Mouse (Mus musculus) WW6 (cell line): ENCODE data around the gene Ltb4r1.

Experiments used
- DNase-seq: peaks from one replicate; pipeline ENCODE4 v3.0.0-alpha.2; 2013; ENCODE audit warnings: low read depth, low spot score

Ltb4r1 gene

DNA sequence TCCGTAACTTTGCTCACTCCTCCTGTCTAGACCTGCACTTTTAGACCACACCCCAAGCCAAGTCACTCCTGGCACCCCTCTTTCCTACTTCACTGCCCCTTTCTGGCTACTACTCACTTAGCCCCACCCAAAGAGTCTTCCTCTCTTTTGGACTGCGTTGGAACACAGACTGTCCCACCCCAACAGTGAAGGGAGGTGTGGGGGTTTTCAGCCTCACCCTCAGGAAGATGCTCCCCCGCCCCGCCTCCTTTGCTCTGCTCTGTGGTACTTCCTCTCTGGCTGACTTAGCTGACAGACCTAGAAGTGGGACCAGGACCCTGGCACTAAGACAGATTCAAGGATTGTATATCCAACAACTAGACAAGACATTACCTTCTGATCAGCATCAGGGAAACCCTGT lies at the start of gene Ltb4r1:
Gene Ltb4r1 (plus strand): TSS at position 267 of the 400 bp plus-strand sequence.
- no peak for DNase-seq

GRCm38 (mm10) chr14:55716271-55716670 lies 49.5 kb upstream of the Ltb4r1 start:
- no peak for DNase-seq

DNA sequence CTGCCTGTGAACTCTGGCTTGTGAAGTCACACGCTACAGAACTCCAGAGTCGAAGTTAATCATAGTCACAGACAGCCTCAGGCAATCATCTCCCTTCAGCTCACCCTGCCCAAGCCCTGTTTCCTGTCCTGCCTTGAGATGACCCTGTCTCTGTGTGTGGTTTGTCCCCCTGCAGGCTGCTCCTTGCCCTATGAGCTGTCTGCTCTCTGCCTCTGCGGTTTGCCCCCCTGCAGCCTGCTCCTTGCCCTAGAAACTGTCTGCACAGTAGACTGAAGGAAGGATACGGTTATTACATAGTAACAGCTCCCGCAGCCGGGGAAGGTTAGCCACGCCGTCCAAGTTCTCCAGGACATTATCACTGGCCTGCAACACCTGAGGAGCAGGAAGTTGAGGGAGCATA lies 48.9 kb upstream of the Ltb4r1 start:
- no peak for DNase-seq

DNA sequence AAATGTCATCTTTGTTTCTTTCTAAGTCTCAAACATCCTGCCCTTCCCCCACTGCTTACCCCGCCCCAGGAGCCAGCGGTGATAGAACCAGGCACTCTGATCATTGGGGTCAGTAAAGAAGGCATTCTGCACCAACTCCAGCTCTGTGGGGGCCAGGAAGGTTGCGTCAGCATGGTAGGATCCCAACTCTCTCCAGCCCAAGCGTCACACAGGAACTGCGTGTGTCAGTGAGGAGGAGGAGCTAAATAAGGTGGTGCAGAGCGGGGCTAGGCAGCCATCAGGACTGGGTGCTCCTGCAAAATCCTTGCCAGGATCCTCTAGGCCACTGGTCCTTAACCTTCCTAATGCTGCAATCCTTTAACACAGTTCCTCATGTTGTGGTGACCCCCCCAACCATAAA lies 46.0 kb upstream of the Ltb4r1 start:
- DNase-seq, result no peak

DNA sequence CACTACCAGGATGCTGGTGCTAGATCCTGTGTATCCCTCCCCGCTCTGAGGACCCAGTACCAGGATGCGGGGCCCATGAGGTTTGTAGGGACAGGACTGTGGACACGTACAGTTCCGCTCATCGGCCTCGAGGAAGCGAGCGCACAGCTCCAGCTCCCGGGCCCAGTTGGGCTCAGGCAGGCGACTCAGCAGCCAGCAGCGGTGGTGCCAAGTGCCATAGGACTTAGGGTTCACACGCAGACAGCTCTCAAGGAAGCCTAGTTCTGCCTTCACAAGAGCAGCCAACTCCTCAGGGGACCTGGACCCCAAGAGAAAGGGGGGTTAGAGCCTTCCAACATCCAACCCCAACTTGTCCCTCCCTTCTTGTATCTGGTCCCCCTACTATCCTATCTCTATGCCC lies 45.1 kb upstream of the Ltb4r1 start:
- DNase-seq, result no peak

DNA sequence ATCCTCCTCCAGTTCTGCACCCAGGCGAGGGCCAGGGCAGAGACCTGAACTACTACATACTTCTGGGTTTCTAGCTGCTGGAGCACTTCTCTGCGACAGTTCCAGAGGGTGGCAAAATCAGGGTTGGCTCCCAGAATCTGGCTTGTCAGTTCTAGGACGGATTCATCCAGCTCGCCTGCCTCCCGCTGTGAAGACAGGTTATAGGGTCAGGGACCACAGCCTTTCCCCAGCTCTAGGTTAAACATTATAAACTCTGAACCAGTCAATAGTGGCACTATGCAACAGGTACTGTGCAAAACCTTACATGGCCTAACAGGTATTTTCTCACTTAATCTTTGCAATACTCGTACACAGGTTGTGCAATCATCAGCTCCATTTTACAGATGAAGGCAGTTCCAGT lies 44.7 kb upstream of the Ltb4r1 start:
- DNase-seq, result no peak

DNA sequence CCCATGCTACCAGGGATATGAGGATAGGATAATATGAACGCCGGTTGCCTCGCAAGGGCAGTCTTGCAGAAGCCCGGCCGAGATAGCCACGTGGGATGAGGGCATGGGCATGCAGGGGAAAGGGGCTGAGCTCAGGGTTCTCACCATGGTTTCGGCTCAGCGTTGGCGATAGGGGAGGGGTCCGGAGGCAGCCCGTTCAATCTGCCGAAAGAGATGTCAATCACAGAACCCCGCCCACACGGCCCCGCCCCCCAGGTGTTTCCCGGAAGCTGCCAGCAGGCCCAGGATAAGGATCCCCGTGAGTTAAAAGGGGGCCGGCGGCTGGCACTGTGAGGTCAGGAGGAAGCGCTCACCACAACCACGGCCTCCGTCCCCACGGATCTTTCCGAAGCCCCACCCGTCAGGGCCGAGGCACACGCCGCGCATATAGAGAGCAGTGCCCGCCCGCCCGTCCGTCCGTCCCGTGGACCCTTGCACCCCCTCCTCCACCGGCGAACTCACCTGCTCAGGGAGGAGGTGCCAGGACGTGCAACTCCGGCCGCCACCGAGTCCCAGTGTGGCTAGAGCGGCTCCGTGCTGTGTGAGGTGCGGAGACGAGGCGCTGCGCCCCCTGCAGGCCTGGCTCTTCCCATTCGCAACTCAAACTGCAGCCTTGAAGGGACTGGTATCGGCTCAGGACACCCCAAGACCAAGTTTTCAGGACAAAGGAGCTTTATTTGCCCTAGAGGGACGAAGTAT lies 43.9 kb upstream of the Ltb4r1 start, which contains the start of gene Rabggta:
Gene Rabggta (minus strand): TSS at position 564 of the 738 bp plus-strand sequence.
- DNase-seq, result peak; percentile 90

GRCm38 (mm10) chr14:55722438-55722945 lies 43.3 kb upstream of the Ltb4r1 start:
- no peak for DNase-seq

DNA sequence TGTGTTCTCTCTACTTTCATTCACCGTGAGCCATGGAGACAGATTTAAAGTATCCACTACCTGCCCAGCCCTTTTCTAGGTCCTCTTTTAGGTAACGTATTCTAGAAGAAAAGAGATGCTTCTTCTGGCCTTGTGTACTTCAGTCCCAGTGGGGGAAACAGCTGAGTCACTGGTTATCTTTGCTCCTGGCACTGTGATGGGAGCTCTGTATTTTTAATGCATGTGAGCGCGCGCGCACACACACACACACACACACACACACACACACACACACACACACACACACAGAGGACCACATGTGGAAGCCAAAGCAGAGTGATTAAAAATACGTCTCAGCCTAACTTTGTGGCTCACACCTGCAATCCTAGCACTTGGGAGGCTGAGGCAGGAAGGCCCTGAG lies 42.3 kb upstream of the Ltb4r1 start:
- DNase-seq, result no peak

DNA sequence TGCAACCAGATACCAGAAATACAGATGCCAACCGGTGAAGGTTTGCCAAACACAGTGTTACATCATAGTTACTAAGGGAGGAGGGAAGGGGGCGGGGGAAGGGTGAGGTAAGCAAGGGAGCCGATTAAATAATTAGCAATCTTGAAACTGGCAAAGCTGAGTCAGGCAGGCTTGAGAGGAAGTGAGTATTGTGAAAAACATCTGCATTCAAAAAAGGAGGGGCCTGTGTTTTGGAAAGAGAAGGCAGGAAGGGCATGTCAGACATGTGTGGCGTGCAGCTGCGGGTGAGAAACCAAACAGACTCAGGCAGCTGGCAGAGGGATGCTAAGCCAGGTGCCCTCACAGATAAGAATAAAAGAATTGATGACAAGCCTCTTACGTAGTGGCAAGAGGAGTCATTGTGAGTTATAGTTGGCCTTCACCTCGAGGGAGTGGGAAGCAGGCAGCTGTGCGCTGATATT lies 41.3 kb upstream of the Ltb4r1 start:
- DNase-seq, result no peak

DNA sequence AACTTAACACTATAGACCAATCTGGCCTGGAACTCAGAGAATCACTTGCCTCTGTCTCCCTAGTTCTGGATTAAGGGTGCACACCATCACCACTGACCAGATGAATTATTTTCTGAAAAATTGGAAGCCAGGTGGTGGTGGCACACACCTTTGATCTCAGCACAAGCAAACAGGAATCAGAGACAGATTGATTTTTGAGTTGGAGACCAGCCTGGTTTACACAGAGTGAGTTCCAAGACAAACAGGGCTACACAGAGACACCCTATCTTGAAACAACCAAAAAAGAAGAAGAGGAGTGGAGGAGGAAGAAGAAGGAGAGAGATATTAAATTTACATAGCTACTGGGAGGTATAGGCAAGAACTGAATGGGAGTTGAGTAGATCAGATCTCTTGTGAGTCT lies 39.5 kb upstream of the Ltb4r1 start:
- DNase-seq, result no peak

- DNase-seq, result no peak
Observed at GRCm38 (mm10) chr14:55727889-55728685, 37.7 kb upstream of the Ltb4r1 start.

- no peak for DNase-seq
Observed at GRCm38 (mm10) chr14:55730116-55730515, 35.6 kb upstream of the Ltb4r1 start.

GRCm38 (mm10) chr14:55730531-55731032 lies 35.2 kb upstream of the Ltb4r1 start:
- DNase-seq, result no peak

DNA sequence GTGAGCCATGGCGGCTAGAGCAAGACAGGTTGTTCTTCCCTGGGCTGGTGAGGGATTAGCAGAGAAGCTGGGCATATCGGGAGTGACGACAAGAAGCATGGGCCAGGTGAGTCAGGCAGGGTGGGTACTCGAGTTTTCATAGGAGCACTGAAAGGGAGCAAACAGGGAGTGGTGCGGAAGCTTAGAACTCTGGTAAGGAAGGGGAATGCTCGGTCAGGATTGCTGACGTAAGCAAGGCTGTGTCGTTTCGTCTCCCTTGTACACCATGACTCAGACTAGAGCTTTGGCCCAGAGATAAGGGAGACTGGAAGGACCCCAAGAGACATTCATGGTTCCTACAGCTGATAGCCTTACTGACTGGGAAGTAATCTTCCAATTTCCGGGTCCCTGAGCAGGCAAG lies 31.9 kb upstream of the Ltb4r1 start:
- no peak for DNase-seq

DNA sequence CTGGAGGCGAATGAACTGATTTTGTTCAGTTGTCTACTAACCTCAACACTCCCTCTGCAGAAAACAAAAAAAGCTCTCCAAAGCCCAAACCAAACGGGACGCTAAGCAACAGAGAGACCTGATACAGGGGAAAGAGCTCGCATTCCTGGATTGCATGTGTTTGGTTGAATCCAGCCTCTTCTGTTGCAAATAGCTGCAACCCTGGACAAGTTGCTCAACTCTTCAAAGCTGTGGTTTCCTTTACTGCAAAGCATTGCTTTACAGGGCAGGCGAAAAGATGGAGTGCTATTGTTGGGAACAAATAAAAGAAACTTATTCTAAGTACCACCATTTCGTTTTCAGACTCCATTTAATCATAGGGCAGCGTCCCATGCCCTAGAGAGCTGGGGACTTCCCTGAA lies 30.9 kb upstream of the Ltb4r1 start:
- no peak for DNase-seq

GRCm38 (mm10) chr14:55735334-55735733 lies 30.4 kb upstream of the Ltb4r1 start:
- no peak for DNase-seq

GRCm38 (mm10) chr14:55735758-55736157 lies 30.0 kb upstream of the Ltb4r1 start:
- DNase-seq, result no peak

DNA sequence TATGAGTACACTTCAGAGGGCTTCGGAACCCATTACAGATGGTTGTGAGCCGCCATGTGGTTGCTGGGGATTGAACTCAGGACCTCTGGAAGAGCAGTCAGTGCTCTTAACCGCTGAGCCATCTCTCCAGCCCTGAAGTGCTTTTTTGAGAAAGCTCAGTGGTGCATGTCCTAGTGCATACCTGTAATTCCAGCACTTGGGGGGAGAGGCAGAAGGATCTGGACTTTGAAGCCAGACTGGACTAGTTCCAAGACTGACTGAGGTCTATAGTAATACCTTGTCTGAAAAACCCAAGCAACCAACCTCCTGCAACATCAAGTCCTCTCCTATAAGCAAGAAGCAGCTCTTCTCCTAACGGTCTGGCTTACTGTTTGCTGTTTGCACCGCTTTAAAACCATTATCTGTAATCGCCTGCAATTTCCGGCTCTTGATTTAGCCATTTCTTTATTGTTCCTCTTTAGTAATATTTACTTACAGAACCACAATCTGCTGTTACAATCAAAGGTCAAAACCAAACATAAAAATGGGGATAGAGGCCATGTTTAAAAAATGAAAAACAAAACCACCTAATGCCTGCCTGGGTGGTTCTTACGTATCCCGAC lies 28.6 kb upstream of the Ltb4r1 start:
- DNase-seq, result no peak

- DNase-seq, result no peak
Observed at GRCm38 (mm10) chr14:55743711-55744110, 22.1 kb upstream of the Ltb4r1 start.

DNA sequence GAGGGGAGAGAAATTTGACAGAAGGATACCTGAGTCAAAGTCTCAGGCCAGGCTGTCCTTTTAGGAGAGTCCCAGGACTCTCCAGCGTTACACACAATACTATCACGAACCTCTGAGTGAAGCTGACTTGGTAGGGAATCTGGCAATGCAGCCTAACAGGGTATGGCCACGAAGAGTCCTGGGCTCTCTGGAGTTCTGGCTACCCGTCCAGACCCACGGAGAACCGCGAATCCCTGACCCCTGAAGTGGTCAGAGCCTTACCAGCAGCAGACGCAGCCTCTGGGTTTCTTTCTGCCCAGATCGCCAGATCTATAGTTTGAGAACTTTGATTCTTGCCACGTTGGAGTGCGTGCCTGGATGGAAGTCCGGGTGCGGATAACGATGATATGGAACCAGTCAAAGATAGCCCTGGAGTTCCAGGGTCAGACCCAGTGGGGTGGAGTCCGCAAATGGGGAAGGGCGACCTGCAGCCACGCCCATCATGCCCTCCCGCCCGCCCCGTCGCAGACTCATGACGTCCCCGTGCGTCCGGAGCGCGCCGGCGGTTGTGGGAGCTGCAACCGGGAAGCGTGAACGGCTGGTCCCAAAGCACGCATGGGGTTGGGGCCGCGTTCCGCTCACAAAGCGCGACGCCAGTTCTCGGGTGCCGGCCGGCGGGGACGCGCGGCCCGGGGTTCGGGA lies 20.4 kb upstream of the Ltb4r1 start, which contains the start of the genes Dhrs1 and Nop9:
Gene Dhrs1 (minus strand): TSS at position 511 of the 681 bp plus-strand sequence.
Gene Nop9 (plus strand): TSS at position 514 of the 681 bp plus-strand sequence.
- DNase-seq, result peak; percentile 75
